Mouse (Mus musculus) adipocyte (in vitro differentiated cells): Measurements from ENCODE around the gene Scd1.
A peak's percentile ranks its signal among the peaks of the same experiment; 100 is the strongest.

Experiments
- DNase-seq: peaks from one replicate; pipeline ENCODE4 v3.0.0-alpha.2; 2016; ENCODE audit warnings: low spot score

Scd1 gene

DNA sequence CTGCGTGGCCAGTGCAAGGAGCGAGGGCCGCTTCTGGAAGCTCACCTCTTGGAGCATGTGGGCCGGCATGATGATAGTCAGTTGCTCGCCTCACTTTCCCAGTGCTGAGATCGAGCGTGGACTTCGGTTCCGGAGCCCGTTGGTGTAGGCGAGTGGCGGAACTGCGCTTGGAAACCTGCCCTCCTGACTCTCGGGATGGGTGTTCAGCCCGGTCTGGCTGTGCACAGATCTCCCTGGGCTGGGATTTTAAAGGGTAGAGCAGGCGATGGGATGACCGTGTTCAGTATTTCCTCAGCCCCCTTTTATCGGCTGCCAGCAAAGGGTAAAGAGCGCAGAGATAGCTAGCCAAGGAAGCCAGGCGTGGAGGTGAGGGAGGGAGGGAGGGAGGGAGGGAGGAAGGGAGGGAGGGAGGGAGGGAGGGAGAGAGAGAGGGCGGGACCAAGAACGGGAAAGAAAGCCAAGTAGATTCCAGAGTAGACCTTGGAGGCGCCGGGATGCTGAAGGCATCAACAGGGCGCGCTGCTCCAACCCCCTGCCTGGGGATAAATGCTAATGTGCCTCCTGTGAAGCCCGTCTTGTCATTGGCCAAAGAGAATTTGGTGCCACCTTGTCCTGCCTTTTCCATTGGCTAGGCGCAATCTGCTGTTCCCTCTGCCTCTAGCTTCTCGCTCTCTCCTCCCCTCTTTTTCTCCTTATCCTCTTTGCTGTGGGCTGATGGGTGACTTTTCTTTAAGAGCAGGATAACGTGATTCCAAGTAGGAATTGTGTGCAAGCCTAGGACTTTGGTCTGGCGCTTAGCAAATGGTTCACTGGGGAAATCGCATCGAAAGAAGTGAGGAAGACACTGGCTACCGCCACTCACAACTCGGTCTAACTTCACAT lies at the start of gene Scd1:
Gene Scd1 (minus strand): TSS at position 539 of the 882 bp plus-strand sequence.
- DNase-seq = peak; percentile 97

GRCm38 (mm10) chr19:44455356-44455755 lies 47.7 kb upstream of the Scd1 start:
- DNase-seq = no peak

DNA sequence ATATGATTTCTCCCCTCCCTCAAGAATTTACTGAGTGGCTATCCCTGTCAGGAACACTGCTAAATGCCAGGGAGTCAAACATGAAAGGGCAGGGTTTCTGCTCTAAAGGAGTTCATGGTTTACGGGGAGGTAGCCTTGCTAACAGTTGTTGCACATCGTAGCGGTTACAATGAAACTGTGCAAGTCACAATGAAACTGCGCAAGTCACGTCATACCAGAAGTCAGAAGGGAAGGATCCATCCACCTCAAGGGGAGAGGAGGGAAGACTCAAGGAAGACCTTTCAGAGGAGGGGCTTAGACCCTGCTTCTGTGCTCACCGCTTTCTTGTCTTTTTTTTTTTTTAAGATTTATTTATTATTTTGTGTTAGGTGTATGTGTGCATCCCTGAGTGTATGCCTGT lies 47.2 kb upstream of the Scd1 start:
- no peak for DNase-seq

DNA sequence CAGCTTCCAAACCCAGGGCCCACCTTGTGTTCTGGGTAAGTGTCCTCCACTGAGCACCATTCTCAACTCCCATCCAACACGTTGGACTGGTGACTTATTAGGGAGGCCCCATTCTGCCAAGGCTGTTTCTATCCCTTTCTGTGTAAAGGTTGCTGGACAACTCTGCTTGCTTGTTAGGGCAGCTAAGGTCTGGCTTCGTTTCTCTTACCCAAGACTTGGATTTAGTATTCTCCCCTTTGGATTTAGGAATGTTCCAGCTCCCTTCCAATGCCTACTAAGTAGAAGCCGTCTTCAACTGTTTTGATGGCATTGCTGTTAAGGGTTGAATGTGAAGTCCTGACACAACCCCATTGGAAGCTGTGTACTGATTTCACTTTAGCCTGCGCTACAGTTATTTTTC lies 40.2 kb upstream of the Scd1 start:
- peak; percentile 97 for DNase-seq

GRCm38 (mm10) chr19:44445755-44446154 lies 38.1 kb upstream of the Scd1 start:
- DNase-seq = peak; percentile 93

DNA sequence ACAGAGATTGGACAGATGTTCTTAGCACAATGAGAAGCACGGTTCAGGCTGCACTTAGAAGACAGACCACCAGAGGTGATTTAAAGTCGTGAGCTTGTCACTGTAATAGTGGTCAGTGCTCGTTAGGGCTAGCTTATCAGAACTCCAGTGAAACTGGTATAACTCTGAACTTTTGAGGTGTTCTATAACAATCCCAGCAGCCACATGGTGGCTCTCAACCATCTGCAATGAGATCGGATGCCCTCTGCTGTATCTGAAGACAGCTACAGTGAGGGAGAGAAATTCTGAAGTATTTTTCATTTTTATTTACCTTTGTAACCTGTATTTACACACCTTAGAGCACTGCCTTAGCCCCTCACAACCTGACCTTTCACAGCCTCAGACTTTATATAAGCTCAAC lies 31.6 kb upstream of the Scd1 start:
- no peak for DNase-seq

DNA sequence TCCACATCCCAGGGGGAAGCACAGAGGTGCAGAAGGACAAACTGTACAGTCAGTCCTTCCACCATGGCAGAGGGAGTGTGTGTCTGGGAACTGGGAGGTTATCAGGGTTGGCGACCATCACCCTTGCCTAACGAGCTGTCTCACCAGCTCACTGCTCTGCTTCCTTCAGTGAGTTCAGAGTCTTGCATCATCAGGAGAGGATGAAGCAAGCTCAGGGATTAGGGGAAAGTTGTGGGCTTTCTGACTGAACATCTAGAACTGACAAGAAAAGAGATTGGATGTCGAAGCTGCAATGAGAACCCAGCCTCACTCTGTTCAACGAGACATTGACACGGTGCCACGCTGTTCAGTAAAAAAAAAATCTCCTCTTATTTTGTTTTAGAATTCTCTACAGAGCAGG lies 30.3 kb upstream of the Scd1 start:
- DNase-seq = peak; percentile 94

DNA sequence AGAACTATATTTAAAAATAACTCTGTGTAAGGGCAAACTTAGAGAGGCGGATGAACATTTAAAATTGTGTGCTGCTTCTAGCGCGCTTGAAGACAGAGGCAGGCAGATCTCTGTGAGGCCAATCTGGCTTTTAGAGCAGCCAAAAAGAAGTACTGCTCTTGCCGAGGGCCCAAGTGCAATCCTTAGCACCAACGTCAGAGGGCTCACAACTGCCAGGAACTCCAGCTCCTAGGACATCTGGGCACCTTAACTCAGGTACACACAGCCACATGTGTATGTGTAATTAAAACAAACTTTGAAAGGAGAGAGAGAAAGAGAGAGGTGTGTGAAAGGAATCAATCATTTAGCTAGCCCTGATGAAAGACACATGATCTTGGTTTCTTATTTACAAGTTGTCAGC lies 24.4 kb upstream of the Scd1 start:
- no peak for DNase-seq

DNA sequence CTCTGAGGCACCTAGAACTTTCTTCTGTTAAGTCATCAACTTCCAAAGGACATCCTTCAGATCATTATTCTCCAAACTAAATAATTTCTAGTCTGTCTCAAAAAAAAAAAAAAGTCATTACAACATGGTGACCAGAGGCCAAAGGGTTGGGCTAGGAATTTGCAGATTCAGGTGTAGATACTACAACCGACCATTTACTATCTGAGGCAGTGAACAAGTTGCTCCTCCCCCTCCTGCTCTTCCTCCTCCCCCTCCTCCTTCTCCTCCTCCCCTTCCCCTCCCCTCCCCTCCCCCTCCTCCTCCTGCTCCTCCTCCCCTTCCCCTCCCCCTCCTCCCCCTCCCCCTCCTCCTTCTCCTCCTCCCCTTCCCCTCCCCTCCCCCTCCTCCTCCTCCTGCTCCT lies 20.0 kb upstream of the Scd1 start:
- no peak for DNase-seq

- peak; percentile 96 for DNase-seq
Measured at GRCm38 (mm10) chr19:44422051-44422631, 14.5 kb upstream of the Scd1 start.

- no peak for DNase-seq
Measured at GRCm38 (mm10) chr19:44419530-44419929, 11.9 kb upstream of the Scd1 start.

GRCm38 (mm10) chr19:44418945-44419344 lies 11.3 kb upstream of the Scd1 start:
- DNase-seq = peak; percentile 80

- no peak for DNase-seq
Measured at GRCm38 (mm10) chr19:44418544-44418943, 10.9 kb upstream of the Scd1 start.

DNA sequence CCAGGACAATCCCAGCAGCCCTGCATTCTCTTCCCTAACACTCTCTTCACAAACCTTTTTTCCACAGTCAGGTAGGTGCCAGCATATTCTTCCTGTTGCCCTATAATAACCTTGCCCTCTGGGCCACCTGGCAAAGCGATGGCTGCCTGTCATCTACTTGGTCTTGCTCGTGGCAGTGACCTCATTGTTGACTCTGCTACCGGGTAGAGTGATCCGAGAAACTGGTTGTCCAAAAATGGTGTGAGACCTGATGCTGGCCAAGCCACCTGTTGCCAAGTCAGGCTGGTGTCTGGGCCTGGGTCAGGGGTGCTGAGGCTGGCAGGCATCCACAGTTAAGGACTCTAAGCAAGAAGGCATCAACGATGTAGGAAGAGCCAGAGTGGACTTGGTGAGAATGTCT lies 10.4 kb upstream of the Scd1 start:
- DNase-seq = peak; percentile 77

DNA sequence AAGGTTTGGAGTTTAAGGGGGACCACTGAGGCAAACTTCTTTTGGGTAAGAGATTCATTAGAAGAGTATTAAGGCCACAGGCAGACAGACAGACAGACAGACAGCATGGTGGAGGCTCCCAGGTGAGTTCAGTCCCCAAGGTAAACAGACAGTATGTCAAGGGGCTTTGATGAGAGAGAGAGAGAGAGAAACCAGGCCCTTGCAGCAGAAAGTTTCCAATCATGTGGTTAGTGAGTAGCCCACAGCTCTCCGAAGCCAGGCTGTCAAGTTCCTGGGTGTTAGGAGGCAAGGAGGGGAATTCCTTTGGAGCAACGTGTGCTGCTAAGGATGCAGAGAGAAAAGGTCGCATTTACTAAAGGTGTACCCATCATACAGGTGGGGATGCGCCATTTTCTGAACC lies 9.8 kb upstream of the Scd1 start:
- DNase-seq = no peak

DNA sequence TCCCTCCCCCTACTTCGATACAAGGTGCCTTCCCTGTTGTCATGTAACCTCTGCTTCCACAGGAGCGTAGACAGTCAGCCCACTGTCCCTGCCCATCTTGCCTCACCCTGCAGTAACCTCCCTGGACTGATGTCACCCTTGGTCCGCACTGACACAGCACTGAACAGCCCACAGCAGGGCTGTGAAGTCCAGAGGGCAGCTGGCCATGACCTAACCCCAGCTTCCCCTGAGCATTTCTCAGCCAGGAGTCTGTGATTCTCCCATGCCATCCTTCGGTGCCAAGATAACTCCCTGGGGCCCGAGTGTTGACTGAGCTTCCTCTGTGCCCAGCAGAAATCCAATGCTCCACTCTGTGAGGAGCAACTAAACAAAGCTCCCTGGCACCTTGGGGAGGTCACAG lies 8.6 kb upstream of the Scd1 start:
- DNase-seq = peak; percentile 99

GRCm38 (mm10) chr19:44415464-44415863 lies 7.8 kb upstream of the Scd1 start:
- DNase-seq = no peak

DNA sequence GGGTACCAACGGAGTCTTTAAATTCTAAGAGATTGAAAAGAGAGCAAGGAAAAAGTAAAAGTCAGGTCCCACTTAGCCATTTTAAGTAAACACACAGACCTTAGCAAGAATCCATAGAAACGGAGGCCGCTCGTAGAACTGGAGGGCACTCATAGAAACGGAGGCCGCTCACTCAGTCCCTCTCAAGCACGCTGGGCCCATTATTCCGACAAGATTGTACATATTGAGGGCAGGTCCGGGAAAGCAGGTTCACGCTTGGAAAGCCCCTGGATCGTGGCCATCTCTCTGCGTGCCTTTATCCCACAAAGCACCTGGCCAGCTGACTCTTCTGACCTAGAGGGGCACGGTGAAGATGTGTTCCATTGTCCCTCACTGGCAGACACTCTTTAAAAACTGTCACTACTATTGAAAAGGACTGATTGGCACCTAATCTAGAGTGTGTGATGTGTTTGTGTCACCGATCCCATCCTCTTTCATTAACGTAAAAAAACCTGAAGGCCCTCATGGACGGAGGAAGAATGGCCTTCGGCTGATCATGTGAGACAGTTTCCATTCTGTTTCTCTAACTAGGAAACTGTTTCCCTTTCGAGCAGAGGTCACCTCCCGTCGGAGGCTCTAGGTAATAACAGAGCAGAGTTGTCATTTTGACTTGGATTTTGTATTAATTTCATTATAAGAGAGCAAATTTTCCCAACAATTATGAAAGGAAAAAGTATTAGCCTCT lies 2.8 kb upstream of the Scd1 start:
- DNase-seq = no peak

DNA sequence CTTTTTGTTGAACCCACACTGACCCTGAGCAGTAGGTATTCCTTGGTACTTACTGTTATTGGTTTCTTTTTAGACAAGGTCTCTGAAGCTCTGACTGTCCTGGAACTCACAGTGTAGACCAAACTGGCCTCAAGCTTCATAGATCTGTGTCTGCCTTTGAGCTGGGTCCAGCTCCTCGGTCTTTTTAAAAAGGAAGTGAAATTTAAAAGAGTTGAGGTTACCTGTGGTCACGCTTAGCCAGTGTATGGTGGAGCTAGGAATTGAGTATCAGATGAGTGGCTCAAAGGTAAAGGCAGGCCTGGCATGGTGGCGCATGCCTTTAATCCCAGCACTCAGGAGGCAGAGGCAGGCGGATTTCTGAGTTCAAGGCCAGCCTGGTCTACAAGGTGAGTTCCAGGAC lies 916 bp upstream of the Scd1 start:
- no peak for DNase-seq

- DNase-seq = peak; percentile 74
Measured at GRCm38 (mm10) chr19:44408223-44408545, 505 bp upstream of the Scd1 start.

DNA sequence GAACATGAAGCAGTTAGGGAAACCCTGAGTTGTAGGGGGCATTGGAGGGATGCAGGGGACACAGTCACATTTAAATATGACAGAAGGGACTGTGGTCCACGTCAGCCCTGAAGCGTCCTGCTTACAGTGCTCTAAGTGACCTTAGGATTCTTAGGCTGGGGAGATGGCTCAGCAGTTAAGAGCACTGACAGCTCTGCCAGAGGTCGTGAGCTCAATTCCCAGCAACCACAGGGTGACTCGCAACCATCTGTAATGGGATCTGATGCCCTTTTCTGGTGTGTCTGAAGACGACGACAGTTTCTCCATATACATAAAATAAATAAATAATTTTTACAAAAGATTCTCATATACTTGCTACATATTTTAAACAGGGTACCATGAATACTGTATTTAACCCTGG lies 4.1 kb downstream of the Scd1 start:
- DNase-seq = no peak

DNA sequence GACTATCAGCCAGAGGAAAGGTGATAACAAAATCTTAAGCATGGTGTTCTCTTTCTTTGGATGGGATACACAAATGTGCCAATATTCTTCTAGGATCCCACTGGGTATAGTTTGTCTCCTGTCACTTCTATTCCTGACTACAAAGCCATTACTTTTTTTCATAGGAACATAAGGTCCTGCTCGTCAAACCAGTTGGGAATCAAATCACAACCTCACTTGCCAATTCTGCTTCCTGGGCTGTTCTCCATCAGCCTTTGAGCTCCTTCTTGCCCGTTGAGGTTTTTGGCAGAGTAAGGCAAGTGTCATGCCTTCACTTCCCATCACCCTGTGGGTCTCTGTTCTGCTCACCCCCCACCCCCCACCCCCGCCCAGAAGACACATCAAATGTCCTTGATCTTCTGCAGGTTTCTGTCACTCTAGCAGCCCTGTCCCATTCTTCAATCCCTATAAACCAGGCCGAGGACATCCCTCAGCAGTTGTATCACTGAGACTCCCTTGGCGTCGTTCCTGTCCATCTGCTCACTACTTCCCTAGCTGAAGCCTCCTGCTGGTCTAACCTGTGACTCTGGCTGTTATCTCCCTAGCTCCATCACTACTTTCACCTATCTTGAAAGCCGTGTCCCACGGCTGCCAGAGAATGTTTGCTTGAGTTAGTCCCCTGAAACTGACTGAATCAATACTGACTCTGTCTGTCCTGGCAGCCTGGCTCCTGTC lies 7.0 kb downstream of the Scd1 start:
- DNase-seq = no peak

GRCm38 (mm10) chr19:44400076-44400475 lies 7.6 kb downstream of the Scd1 start:
- peak; percentile 65 for DNase-seq
